Mouse (Mus musculus): Measurements from ENCODE around the gene Gpr161. TPM values are rescaled to one million over a fixed set of nuclear protein-coding genes. Genes with fewer than 3 reads are reported as not detected.
A peak's percentile ranks its signal among the peaks of the same experiment; 100 is the strongest.

The Gpr161 gene
- 0.05 TPM in 2 replicates for polyA plus RNA-seq (2015; fragmentation: Nextera tagmentation; extraction: Ambion mirVana)

GRCm38 (mm10) chr1:165295489-165295888, at the start of gene Gpr161:
Gpr161 (plus strand) TSS chr1:165295789.
- no peak for ATAC-seq (ENCODE audit: insufficient read depth)

GRCm38 (mm10) chr1:165246587-165246986, 49.0 kb upstream of the Gpr161 start:
- Histone ChIP-seq H3K36me3 (replicated peaks) (no peaks in the 10 kb centered on the region), H3K4me3 (replicated peaks) (no peak overlapping the region), H3K4me2 (no peak overlapping the region), H3K4me1 (replicated peaks) (no peaks in the 10 kb centered on the region), H3K9me3 (replicated peaks) (no peaks in the 10 kb centered on the region), H3K27ac (replicated peaks) (no peak overlapping the region), H3K27me3 (no peaks in the 10 kb centered on the region), H3K9ac (no peak overlapping the region)
- 67% methylated on average over 5 of the region's 5 CpGs for WGBS (ENCODE audit: insufficient replicate concordance)
- ATAC-seq (ENCODE audit: insufficient read depth) = no peak

More at GRCm38 (mm10) chr1:165295489-165295888, at the start of gene Gpr161:
- H3K27me3 ChIP-seq = no peaks in the 10 kb centered on the region
- H3K9ac ChIP-seq = no peak within 1 kb of the TSS
- H3K4me1 ChIP-seq (replicated peaks) = no peaks in the 10 kb centered on the region
- H3K4me2 ChIP-seq = no peak within 1 kb of the TSS
- H3K9me3 ChIP-seq (replicated peaks) = no peaks in the 10 kb centered on the region
- no peak within 1 kb of the TSS for H3K27ac ChIP-seq (replicated peaks)
- 44% methylated on average over 1 of the region's 1 CpGs for WGBS (ENCODE audit: insufficient replicate concordance)
- no peaks in the 10 kb centered on the region for H3K36me3 ChIP-seq (replicated peaks)
- H3K4me3 ChIP-seq (replicated peaks) = no peak within 1 kb of the TSS

- WGBS (ENCODE audit: insufficient replicate concordance) = 61% methylated on average over 5 of the region's 5 CpGs
- H3K4me2 ChIP-seq = no peak overlapping the region
- H3K4me3 ChIP-seq (replicated peaks) = no peak overlapping the region
- H3K4me1 ChIP-seq (replicated peaks) = no peaks in the 10 kb centered on the region
- H3K36me3 ChIP-seq (replicated peaks) = no peaks in the 10 kb centered on the region
- ATAC-seq (ENCODE audit: insufficient read depth) = no peak
- H3K27me3 ChIP-seq = no peaks in the 10 kb centered on the region
- H3K9me3 ChIP-seq (replicated peaks) = no peaks in the 10 kb centered on the region
- H3K9ac ChIP-seq = no peak overlapping the region
- H3K27ac ChIP-seq (replicated peaks) = no peak overlapping the region
Measured at GRCm38 (mm10) chr1:165247085-165247484, 48.5 kb upstream of the Gpr161 start.

- no peak overlapping the region for H3K4me3 ChIP-seq (replicated peaks)
- H3K27me3 ChIP-seq = no peaks in the 10 kb centered on the region
- H3K27ac ChIP-seq (replicated peaks) = no peak overlapping the region
- H3K4me1 ChIP-seq (replicated peaks) = no peaks in the 10 kb centered on the region
- H3K36me3 ChIP-seq (replicated peaks) = no peaks in the 10 kb centered on the region
- H3K9me3 ChIP-seq (replicated peaks) = no peaks in the 10 kb centered on the region
- no peak overlapping the region for H3K9ac ChIP-seq
- ATAC-seq (ENCODE audit: insufficient read depth) = no peak
- H3K4me2 ChIP-seq = no peak overlapping the region
- 67% methylated on average over 3 of the region's 3 CpGs for WGBS (ENCODE audit: insufficient replicate concordance)
Measured at GRCm38 (mm10) chr1:165247788-165248187, 47.8 kb upstream of the Gpr161 start.

GRCm38 (mm10) chr1:165248842-165249241, 46.7 kb upstream of the Gpr161 start:
- no peak for ATAC-seq (ENCODE audit: insufficient read depth)
- no peaks in the 10 kb centered on the region for H3K4me1 ChIP-seq (replicated peaks)
- no peak overlapping the region for H3K9ac ChIP-seq
- H3K4me3 ChIP-seq (replicated peaks) = no peak overlapping the region
- H3K4me2 ChIP-seq = no peak overlapping the region
- no peaks in the 10 kb centered on the region for H3K9me3 ChIP-seq (replicated peaks)
- no peaks in the 10 kb centered on the region for H3K36me3 ChIP-seq (replicated peaks)
- no peak overlapping the region for H3K27ac ChIP-seq (replicated peaks)
- 39% methylated on average over 4 of the region's 4 CpGs for WGBS (ENCODE audit: insufficient replicate concordance)
- no peaks in the 10 kb centered on the region for H3K27me3 ChIP-seq

- no peak overlapping the region for H3K4me2 ChIP-seq
- WGBS (ENCODE audit: insufficient replicate concordance) = 71% methylated on average over 2 of the region's 2 CpGs
- no peak overlapping the region for H3K9ac ChIP-seq
Measured at GRCm38 (mm10) chr1:165250546-165250945, 45.0 kb upstream of the Gpr161 start.

DNA sequence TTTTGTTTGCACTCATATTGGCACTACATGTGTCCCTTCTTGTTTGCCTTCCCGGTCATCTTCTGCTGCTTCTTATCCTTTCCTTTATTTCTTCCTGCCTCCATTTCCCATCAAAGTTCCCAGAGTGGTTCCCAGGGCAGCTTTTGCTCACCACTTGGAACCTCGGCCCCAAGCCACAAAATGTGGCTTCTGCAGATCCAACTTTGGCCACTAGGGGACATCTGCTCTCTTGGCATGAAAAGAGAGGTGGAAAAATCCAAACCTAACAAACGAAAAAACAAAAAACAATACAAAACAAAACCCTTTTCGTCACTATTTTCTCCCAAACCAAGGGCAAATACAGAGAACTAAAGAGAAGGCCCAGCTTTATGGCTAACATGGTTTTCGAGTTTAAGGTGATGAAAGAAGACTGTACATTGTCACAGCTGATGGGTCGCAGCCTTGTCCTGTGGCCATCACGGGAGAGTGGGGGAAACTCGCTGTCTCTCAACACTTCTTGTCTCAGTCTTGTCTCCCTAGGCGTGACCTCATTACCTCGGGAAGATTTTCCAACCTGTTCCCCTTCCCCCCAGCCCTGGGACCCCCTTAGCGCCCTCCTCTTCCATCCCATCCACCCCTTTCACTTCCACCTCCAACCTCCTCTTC, 43.4 kb upstream of the Gpr161 start:
- Histone ChIP-seq H3K4me3 (replicated peaks) (no peak overlapping the region), H3K9ac (no peak overlapping the region), H3K36me3 (replicated peaks) (no peaks in the 10 kb centered on the region), H3K27ac (replicated peaks) (no peak overlapping the region), H3K27me3 (no peaks in the 10 kb centered on the region), H3K4me1 (replicated peaks) (no peaks in the 10 kb centered on the region), H3K4me2 (no peak overlapping the region), H3K9me3 (replicated peaks) (no peaks in the 10 kb centered on the region)
- 33% methylated on average over 11 of the region's 11 CpGs for WGBS (ENCODE audit: insufficient replicate concordance)
- no peak for ATAC-seq (ENCODE audit: insufficient read depth)

More at GRCm38 (mm10) chr1:165250546-165250945, 45.0 kb upstream of the Gpr161 start:
- Histone ChIP-seq H3K27me3 (no peaks in the 10 kb centered on the region), H3K36me3 (replicated peaks) (no peaks in the 10 kb centered on the region), H3K9me3 (replicated peaks) (no peaks in the 10 kb centered on the region), H3K27ac (replicated peaks) (no peak overlapping the region), H3K4me1 (replicated peaks) (no peaks in the 10 kb centered on the region), H3K4me3 (replicated peaks) (no peak overlapping the region)
- no peak for ATAC-seq (ENCODE audit: insufficient read depth)

DNA sequence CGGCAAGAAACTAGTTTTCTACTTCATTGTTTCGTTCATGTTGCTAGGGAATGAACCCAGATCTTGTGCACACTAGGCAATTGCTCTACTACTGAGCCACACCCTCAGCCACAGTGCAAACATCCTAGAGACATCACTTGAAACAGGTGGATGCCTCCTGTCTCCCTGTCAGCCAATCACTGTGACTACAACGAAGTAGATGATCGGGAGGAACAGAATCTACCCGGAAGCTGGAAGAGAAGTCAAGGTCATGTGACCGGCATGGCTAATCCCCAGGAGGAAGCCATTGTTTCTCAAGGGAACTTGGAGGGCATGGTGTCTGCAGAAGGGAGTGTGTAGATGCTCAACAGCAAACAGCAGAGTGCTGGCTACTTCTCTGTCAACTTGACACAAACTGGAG, 20.6 kb upstream of the Gpr161 start:
- no peak for ATAC-seq (ENCODE audit: insufficient read depth)
- Histone ChIP-seq H3K4me3 (replicated peaks) (no peak overlapping the region), H3K4me2 (no peak overlapping the region), H3K27ac (replicated peaks) (no peak overlapping the region), H3K4me1 (replicated peaks) (no peaks in the 10 kb centered on the region), H3K9me3 (replicated peaks) (no peaks in the 10 kb centered on the region), H3K9ac (no peak overlapping the region), H3K27me3 (peaks cover 7% of the 10 kb centered on the region), H3K36me3 (replicated peaks) (no peaks in the 10 kb centered on the region)
- 65% methylated on average over 6 of the region's 6 CpGs for WGBS (ENCODE audit: insufficient replicate concordance)

DNA sequence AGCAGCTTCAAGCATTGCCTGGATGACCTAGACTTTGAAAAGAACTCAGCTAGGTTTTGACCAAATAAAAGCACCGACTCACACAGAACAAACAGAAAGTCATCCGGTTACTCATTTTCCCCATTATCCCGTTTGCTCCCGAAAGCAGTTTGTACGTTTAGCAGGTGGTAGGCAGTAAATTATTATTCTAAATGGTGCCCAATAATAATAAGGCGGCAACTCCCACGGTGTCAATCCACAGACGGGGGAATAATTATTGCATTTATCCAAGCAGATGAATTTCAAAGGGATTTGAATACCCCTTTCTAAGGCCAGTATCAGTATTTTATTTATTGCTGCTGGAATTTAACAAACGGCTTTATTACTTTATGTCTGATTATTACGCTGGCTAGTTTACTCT, 14.8 kb upstream of the Gpr161 start:
- peaks cover 54% of the 10 kb centered on the region for H3K27me3 ChIP-seq
- no peaks in the 10 kb centered on the region for H3K9me3 ChIP-seq (replicated peaks)
- H3K4me2 ChIP-seq = no peak overlapping the region
- H3K9ac ChIP-seq = no peak overlapping the region
- no peaks in the 10 kb centered on the region for H3K36me3 ChIP-seq (replicated peaks)
- H3K27ac ChIP-seq (replicated peaks) = no peak overlapping the region
- H3K4me1 ChIP-seq (replicated peaks) = peaks cover 8% of the 10 kb centered on the region; the same call in 1 of the 2 replicates
- WGBS (ENCODE audit: insufficient replicate concordance) = 58% methylated on average over 10 of the region's 10 CpGs
- no peak for ATAC-seq (ENCODE audit: insufficient read depth)
- H3K4me3 ChIP-seq (replicated peaks) = no peak overlapping the region

DNA sequence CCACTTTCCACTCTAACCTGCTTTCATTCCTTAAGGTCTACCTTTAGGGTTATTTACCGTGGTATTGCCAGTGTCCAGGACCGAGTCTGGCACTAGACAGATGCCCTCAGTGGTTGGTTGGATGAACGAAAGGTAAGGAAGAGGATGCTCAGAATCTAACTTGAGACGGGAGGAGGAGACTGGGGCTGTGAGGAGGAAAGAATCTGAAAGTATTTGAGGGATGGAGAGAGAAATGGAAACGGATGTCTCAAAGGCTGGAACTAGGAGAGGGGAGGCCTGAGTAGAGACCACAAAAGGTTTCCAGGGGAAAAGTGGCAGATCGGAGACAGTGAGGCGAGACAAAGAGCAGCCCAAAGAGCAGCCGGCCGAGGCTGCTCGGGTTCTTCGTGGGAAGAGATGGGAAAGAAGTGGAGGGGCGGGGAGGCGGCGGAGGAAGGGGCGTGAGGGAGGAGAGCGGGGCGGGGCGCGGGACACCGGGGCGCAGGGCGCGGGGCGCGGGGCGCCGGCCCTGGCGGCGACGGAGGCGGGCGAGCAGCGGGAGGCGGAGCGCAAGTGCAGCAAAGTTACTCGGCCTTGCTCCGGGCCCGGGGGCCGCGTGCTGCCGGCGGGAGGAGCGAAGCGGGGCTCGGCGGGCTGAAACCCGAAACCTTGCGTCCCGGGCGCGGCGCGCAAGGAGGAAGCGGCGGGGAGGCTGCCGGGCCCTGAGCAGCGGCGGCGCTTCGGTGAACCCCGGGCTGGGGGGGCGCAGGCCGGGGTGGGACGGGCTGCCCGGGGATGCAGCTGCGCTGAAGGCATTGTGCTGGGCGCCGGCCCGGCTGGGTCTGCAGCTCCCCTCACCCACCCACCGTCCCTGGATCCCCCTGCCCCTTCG, 14.0 kb upstream of the Gpr161 start:
- 2% methylated on average over 65 of the region's 71 CpGs for WGBS (ENCODE audit: insufficient replicate concordance)
- no peak overlapping the region for H3K27ac ChIP-seq (replicated peaks)
- no peak overlapping the region for H3K9ac ChIP-seq
- H3K27me3 ChIP-seq = peaks cover 54% of the 10 kb centered on the region
- ATAC-seq (ENCODE audit: insufficient read depth) = no peak
- peaks cover 8% of the 10 kb centered on the region; the same call in 1 of the 2 replicates for H3K4me1 ChIP-seq (replicated peaks)
- peak overlapping the region; percentile 73 for H3K4me2 ChIP-seq
- H3K4me3 ChIP-seq (replicated peaks) = peak overlapping the region; percentile 54
- H3K9me3 ChIP-seq (replicated peaks) = no peaks in the 10 kb centered on the region
- no peaks in the 10 kb centered on the region for H3K36me3 ChIP-seq (replicated peaks)

DNA sequence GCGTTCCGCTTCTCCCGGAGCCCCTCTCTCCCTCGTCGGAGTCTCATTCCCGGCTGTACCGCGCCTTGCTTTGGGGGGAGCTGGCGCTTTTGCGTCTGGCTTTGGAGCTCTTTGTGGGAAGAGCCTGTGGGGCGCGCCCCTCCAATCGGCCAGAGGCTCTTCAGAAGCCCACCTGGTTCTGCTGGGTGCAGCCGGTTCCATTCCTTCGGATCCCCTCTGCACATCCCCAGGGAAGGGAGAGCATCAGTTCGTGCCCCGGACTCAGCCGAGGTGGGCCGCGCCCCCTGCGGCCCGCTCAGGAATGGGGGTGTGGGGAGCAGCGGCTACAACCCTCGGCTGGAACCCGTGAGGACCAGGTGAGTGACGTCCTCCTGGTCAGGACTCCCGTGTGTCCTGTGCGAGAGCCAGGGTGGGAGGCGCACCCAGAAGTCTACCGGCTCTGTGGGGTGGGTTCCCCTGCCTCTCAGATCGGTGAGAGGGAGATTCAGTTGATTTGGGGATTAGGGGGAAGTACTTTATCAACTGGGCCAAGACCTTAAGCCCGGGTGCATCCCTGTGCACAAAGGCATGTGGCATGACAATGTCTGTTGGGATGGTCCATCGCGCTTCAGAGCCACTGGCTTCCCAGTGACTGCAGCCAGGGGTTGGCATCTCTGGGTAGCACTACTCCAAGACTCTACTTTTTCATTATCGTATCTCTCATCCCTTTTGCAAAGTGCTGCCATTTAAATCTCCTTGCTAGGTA, 13.2 kb upstream of the Gpr161 start:
- Histone ChIP-seq H3K36me3 (replicated peaks) (no peaks in the 10 kb centered on the region), H3K27ac (replicated peaks) (no peak overlapping the region), H3K4me1 (replicated peaks) (peaks cover 8% of the 10 kb centered on the region; the same call in 1 of the 2 replicates), H3K4me3 (replicated peaks) (peak overlapping the region; percentile 54), H3K4me2 (peak overlapping the region; percentile 73), H3K9me3 (replicated peaks) (no peaks in the 10 kb centered on the region), H3K27me3 (peaks cover 54% of the 10 kb centered on the region), H3K9ac (no peak overlapping the region)
- ATAC-seq (ENCODE audit: insufficient read depth) = no peak
- WGBS (ENCODE audit: insufficient replicate concordance) = 2% methylated on average over 35 of the region's 35 CpGs
